Mouse (Mus musculus) embryonic fibroblast, embryonic 13.5 days (primary cell): Measurements from ENCODE around the gene Mri1.

ENCODE experiments used
- CTCF ChIP-seq: IDR thresholded peaks from 2 replicates; pipeline ENCODE4 v1.5.1; 2011; ENCODE audit warnings: mild to moderate bottlenecking, control low read depth, low read length, moderate library complexity, borderline replicate concordance; ENCODE audit not compliant: insufficient read depth
- POLR2A ChIP-seq: IDR thresholded peaks from 2 replicates; pipeline ENCODE4 v1.6.1; 2011; ENCODE audit warnings: low read depth, mild to moderate bottlenecking, control low read depth, low read length, moderate library complexity

DNA sequence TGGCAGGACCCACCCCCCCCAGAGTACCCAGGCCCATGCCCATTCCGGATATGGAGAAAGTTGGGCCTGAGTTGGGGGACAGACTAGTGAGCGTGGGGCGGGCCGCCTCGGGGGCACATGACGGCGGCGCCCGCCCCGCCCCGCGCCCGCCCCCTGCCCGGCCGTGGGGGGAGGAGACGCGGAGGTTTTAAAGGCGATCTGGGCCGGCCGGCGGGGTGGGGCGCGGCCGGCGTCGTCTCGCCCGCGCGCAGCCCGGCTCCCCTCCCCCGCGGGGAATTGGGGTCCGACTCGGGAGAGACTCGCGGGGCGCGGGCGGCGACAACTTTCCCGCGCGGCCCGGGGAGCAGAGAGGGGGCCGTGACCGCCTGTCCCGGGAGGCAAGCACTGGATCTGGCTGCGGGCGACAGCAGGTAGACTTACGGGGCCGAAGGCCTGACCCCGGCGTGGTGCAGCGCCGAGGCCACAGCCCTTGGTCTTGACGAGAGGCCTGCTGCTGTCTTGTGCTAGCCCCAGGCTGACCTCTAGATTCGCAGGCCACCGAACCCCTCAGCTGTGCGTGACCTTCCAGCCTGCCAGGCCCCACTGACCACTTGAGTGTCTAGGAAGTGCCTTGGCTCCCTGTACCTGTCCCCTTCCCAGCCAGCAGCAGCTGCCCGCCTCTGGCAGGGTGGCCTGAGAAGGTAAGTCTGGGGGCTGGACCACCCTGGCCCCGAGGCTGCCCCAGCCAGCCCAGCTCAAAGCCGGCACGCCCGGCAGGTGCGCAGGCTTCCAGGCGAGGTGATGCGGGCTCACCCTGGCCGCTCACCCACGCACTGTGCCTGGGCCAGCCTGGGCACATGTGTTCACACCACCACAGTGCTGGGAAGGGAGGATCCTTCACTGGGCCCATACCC is 56.2 kb downstream of the Mri1 start:
- TF ChIP-seq CTCF (no peak), POLR2A (peak; percentile 84)
